Mouse (Mus musculus) midbrain, embryonic 16.5 days (tissue): Measurements from ENCODE around the gene Tesc. TPM values are rescaled to one million over a fixed set of nuclear protein-coding genes. Genes with fewer than 3 reads are reported as not detected.

ENCODE experiments used
- ATAC-seq: fragments of 200-750 bp; cut with Nextera tagmentation; 2 replicates; pipeline ENCODE4 v1.8.0; 2017; ENCODE audit warnings: moderate TSS enrichment
- H3K27ac ChIP-seq: fragments of 300-500 bp; sonication (generic); 2 replicates; pipeline ENCODE4 v1.5.1; 2014; ENCODE audit warnings: mild to moderate bottlenecking, low read length, mixed read lengths
- H3K27me3 ChIP-seq: fragments of 300-500 bp; sonication (generic); 2 replicates; pipeline ENCODE4 v1.6.1; 2014; ENCODE audit warnings: low read depth, low read length, mixed read lengths; ENCODE audit not compliant: control insufficient read depth, insufficient read depth
- H3K36me3 ChIP-seq: fragments of 300-500 bp; sonication (generic); 2 replicates; pipeline ENCODE4 v1.6.1; 2014; ENCODE audit warnings: mild to moderate bottlenecking, low read length, moderate library complexity, mixed read lengths; ENCODE audit not compliant: control insufficient read depth, insufficient read depth
- H3K4me1 ChIP-seq: fragments of 300-500 bp; sonication (generic); 2 replicates; pipeline ENCODE4 v1.6.1; 2014; ENCODE audit warnings: mild to moderate bottlenecking, low read length, mixed read lengths; ENCODE audit not compliant: control insufficient read depth, insufficient read depth
- H3K4me2 ChIP-seq: fragments of 300-500 bp; sonication (generic); 2 replicates; pipeline ENCODE4 v1.6.1; 2014; ENCODE audit warnings: mild to moderate bottlenecking, low read length, mixed read lengths
- H3K4me3 ChIP-seq: fragments of 300-500 bp; sonication (generic); 2 replicates; pipeline ENCODE4 v1.5.1; 2014; ENCODE audit warnings: low read depth, mild to moderate bottlenecking, low read length, moderate library complexity, mixed read lengths
- H3K9ac ChIP-seq: fragments of 300-500 bp; sonication (generic); 2 replicates; pipeline ENCODE4 v1.6.1; 2014; ENCODE audit warnings: low read depth, low read length, mixed read lengths
- H3K9me3 ChIP-seq: fragments of 300-500 bp; sonication (generic); replicated peaks from 2 replicates; pipeline ENCODE4 v1.6.1; 2014; ENCODE audit warnings: mild to moderate bottlenecking, low read length, mixed read lengths; ENCODE audit not compliant: control insufficient read depth, poor library complexity, severe bottlenecking
- WGBS: fragments of 180-500 bp; shearing (Covaris S2); extraction: QIAGEN DNeasy Blood & Tissue Kit; methylation state at CpG from one replicate; pipeline ENCODE4 v1.1.7; 2014; 5-methylcytosine and 5-hydroxymethylcytosine counted together
- polyA plus RNA-seq: library from polyadenylated mRNA; unstranded; fragments of >200 nt; fragmentation: Nextera tagmentation; extraction: Ambion mirVana; gene quantifications from 2 replicates; pipeline ENCODE4 v1.2.1, GENCODE M21; 2015

The Tesc gene
- polyA plus RNA-seq, 1 experiment from 2014 or later = 6.8 TPM

DNA sequence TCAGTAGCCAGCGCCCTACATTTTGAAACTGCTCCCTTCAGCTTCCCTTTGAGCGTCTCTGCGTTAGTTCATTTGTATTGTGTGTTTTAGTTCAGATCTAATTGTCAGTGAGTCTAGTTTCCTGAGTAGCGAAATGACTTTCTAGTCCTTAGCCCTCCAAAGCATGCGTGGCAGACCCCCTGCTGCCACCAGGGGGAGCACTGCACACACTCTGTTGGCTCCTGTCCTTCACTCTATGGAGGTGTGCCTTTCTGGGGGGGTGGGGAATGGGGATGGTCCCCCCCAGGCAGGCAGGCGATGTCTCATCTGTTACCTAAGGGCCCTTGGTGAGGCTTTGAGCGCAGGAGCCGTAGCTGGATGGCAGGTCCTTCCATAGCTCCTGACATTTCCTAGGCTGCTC, 22.9 kb upstream of the Tesc start:
- Histone ChIP-seq H3K9ac (no peak overlapping the region), H3K27ac (no peak overlapping the region), H3K9me3 (no peaks in the 10 kb centered on the region), H3K4me3 (no peak overlapping the region), H3K36me3 (peaks cover 49% of the 10 kb centered on the region), H3K27me3 (no peaks in the 10 kb centered on the region), H3K4me1 (no peaks in the 10 kb centered on the region), H3K4me2 (no peak overlapping the region)
- ATAC-seq = no peak
- 80% methylated on average over 8 of the region's 8 CpGs for WGBS

DNA sequence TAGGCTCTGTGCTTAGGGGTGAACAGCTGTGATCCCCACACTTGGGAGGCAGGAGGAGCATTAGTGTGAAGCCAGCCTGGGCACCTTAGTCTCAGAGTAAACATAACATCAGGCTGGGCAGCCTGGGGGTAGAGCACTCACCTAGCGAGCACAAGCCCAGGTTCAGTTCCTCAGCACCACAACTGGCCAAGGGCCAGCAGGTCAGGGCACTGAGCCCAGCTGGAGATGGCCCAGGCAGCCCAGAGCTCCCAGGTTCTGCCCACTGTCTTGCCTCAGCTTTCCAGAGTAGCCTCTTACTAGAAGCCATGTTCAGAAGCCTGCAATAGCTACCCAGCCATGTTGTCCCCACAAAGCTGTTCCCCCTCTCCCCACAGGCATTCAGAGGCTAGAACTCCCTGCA, 21.8 kb upstream of the Tesc start:
- 95% methylated on average over 1 of the region's 1 CpGs for WGBS
- Histone ChIP-seq H3K9ac (no peak overlapping the region), H3K4me1 (no peaks in the 10 kb centered on the region), H3K27me3 (no peaks in the 10 kb centered on the region), H3K36me3 (peaks cover 48% of the 10 kb centered on the region), H3K4me2 (no peak overlapping the region), H3K27ac (no peak overlapping the region), H3K4me3 (no peak overlapping the region), H3K9me3 (no peaks in the 10 kb centered on the region)
- no peak for ATAC-seq

DNA sequence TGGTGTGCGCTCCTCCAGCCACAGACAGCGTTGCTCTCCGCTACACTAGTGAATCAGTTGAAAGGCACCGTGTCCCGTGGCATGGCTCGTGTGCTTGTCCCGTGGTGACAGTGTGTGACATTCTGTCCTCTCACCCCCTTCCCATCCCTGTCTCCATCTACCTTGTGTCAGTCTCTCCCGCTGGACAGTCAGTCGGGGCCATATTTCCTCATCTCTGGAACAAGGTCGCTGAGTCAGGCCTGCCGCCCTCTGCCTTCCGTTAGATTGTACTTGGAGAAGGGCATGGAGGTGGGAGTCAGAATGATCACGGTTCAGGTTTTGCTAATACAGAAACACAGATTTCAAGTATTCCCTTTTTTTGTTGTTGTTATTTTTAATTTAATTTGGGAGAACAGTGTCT, 19.2 kb upstream of the Tesc start:
- Histone ChIP-seq H3K9ac (no peak overlapping the region), H3K4me3 (no peak overlapping the region), H3K9me3 (no peaks in the 10 kb centered on the region), H3K4me2 (no peak overlapping the region), H3K36me3 (peaks cover 33% of the 10 kb centered on the region), H3K27me3 (no peaks in the 10 kb centered on the region), H3K27ac (no peak overlapping the region), H3K4me1 (no peaks in the 10 kb centered on the region)
- WGBS = 97% methylated on average over 13 of the region's 13 CpGs
- ATAC-seq = no peak

GRCm38 (mm10) chr5:118010872-118011271, 16.7 kb upstream of the Tesc start:
- no peaks in the 10 kb centered on the region; the same call in 1 of the 2 replicates for H3K4me1 ChIP-seq
- H3K27me3 ChIP-seq = no peaks in the 10 kb centered on the region
- H3K27ac ChIP-seq = no peak overlapping the region
- peaks cover 20% of the 10 kb centered on the region for H3K36me3 ChIP-seq
- no peak overlapping the region for H3K4me2 ChIP-seq
- no peak overlapping the region for H3K9ac ChIP-seq
- WGBS = 88% methylated on average over 7 of the region's 7 CpGs
- no peak overlapping the region for H3K4me3 ChIP-seq
- no peaks in the 10 kb centered on the region for H3K9me3 ChIP-seq
- ATAC-seq = no peak

DNA sequence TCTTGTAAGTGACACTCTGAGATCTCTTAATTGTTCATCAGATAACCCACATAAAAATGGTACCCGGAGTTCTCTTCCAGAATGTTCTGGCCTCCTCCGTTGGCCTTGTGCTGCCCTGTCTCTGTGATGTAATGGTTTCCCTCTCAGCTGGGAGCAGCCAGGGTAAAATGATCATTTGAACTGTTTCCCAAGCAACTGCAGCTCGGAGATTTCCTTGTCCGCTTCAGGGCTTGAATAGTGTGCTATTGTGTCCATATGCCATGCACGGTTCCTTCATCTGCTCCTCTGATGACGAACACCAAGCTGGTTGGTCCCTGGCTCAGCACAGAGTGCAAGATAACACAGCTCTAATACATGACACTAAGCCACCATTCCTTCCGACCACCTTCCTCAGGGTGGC, 15.7 kb upstream of the Tesc start:
- no peak for ATAC-seq
- Histone ChIP-seq H3K27ac (no peak overlapping the region), H3K9ac (no peak overlapping the region), H3K27me3 (no peaks in the 10 kb centered on the region), H3K4me3 (no peak overlapping the region), H3K4me1 (no peaks in the 10 kb centered on the region; the same call in 1 of the 2 replicates), H3K36me3 (peaks cover 15% of the 10 kb centered on the region), H3K4me2 (no peak overlapping the region), H3K9me3 (no peaks in the 10 kb centered on the region)
- WGBS = 53% methylated on average over 7 of the region's 7 CpGs

DNA sequence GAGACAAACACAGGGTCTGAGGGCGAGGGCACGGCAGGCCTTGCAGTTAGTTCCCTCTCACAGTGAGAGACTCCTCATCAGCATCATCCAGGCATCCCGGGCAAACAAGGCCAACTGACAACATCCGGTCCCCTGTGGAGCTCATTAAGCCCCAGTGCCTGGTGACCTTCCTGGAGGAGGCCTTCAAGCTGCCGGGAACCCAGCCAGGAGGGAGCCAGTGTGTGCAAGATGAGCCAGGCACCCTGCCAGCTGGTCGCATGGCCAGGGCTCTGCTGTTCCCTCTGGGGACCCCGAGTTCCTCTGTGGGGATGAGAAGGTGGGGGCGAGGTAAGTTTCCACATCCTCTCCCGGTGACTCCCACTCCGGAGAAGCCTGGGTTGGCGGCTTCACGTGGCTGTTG, 12.5 kb upstream of the Tesc start:
- H3K4me3 ChIP-seq = no peak overlapping the region
- no peaks in the 10 kb centered on the region for H3K9me3 ChIP-seq
- no peaks in the 10 kb centered on the region for H3K27me3 ChIP-seq
- no peak overlapping the region for H3K27ac ChIP-seq
- H3K36me3 ChIP-seq = no peaks in the 10 kb centered on the region
- ATAC-seq = no peak
- no peaks in the 10 kb centered on the region; the same call in 1 of the 2 replicates for H3K4me1 ChIP-seq
- no peak overlapping the region for H3K4me2 ChIP-seq
- H3K9ac ChIP-seq = no peak overlapping the region
- 17% methylated on average over 12 of the region's 12 CpGs for WGBS

DNA sequence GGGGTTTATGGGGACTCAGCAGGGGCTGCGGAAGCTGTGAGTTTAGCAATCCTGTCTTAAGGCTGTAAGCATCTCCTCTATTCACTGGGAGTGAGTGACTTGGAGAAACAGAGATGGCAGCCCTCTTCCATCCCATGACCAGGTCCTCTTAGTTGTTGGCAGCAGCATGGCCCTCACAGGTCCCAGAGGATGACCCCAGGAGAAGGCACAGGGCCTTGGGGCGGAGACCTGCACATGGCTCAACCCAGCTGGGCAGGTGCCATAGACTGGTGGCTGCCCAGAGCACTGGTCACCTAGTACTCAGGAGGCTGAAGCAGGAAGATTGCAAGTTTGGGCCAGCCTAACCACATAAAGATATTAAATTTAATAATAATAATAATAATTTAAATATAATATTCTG, 11.9 kb upstream of the Tesc start:
- Histone ChIP-seq H3K27ac (no peak overlapping the region), H3K9ac (no peak overlapping the region), H3K4me3 (no peak overlapping the region), H3K4me1 (no peaks in the 10 kb centered on the region; the same call in 1 of the 2 replicates), H3K4me2 (no peak overlapping the region), H3K9me3 (no peaks in the 10 kb centered on the region), H3K36me3 (no peaks in the 10 kb centered on the region), H3K27me3 (no peaks in the 10 kb centered on the region)
- WGBS = 97% methylated on average over 2 of the region's 2 CpGs
- no peak for ATAC-seq

DNA sequence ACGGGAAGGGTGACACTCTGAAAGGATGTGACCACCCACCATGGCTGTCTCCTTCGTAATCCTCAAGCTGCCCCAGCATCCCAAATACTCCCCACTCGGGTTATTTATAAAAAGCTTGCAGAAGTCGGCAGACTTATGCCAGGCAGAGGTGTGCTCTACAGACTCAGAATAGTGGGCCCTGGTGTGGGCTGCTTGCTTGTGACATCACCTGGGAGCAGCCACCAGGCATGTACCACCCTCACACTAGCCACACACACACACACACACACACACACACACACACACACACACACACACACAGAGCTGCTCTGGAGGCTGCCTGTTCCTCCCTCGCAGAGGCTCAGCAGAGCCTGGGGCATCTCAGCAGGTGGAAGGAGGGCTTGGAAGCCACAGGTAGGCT, 10.0 kb upstream of the Tesc start:
- H3K4me3 ChIP-seq = no peak overlapping the region
- no peak for ATAC-seq
- no peaks in the 10 kb centered on the region for H3K9me3 ChIP-seq
- H3K9ac ChIP-seq = no peak overlapping the region
- no peak overlapping the region for H3K27ac ChIP-seq
- no peak overlapping the region for H3K4me2 ChIP-seq
- H3K36me3 ChIP-seq = no peaks in the 10 kb centered on the region
- no peaks in the 10 kb centered on the region for H3K27me3 ChIP-seq
- H3K4me1 ChIP-seq = no peaks in the 10 kb centered on the region; the same call in 1 of the 2 replicates
- 55% methylated on average over 5 of the region's 5 CpGs for WGBS

GRCm38 (mm10) chr5:118019905-118020304, 7.6 kb upstream of the Tesc start:
- H3K4me2 ChIP-seq = no peak overlapping the region
- H3K4me3 ChIP-seq = no peak overlapping the region
- H3K36me3 ChIP-seq = no peaks in the 10 kb centered on the region
- no peaks in the 10 kb centered on the region; the same call in 1 of the 2 replicates for H3K4me1 ChIP-seq
- no peak overlapping the region for H3K27ac ChIP-seq
- 67% methylated on average over 11 of the region's 11 CpGs for WGBS
- no peaks in the 10 kb centered on the region for H3K27me3 ChIP-seq
- ATAC-seq = no peak
- no peaks in the 10 kb centered on the region for H3K9me3 ChIP-seq
- H3K9ac ChIP-seq = no peak overlapping the region
